Mouse (Mus musculus): ENCODE measurements around the gene B4galt1.

B4galt1 gene

DNA sequence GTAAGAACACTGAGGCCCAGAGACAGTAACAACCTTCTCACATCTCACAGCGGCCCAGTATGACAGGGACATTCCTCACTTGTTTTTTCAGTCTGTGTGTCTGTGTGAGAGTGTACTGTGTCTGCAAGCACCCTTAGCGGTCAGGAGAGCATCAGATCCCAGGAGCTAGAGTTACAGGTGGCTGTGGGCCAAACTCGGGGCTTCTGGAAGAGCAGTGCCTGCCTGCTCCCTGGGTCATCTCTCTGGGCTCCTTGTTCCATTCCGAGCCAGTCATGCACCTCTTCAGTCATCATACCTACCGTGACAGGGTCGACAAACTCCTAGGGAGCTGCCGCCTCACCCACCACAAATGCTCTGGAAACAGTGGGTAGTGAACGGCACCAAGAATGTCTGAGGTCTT is 10.1 kb downstream of the B4galt1 start:
- in situ Hi-C loops (cut with MboI) = no loop called here

DNA sequence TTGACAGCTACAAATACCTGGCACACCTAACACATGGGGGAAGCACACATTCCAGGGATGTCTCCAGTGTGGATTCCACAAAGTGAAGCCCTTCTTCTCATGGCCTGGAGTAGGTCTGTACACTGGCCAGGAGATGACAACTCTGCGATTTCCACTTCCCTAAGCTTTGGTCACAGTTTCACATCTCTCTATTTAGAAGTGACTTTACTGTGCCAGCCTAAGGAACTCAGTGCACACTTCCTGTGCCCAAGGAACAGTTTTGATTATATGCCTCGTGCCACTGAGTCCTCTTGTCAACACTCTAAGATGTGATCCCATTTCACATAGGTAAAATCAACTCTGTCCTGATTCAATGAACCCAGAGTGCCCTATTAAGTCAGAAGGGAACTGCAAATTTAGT is 13.4 kb downstream of the B4galt1 start:
- in situ Hi-C loops (cut with MboI) = no loop called here

DNA sequence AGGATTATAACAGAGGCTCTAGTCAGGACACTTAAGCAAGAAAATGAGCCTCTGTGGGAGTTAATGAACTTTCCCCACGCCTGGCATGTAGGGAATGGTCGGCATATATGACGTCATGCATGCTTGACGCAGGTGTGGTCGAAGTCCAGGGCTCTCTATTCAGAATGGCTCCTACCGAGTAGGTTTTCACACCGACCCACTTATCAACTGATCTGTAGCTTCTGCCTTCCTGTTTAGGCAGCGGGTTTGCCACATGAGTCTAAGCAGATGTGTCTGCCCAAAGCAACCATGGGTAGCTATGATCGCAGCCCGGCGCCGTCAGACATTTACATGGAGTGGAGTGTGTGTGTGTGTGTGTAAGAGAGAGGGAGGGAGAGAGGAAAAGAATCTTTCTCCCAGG is 14.6 kb downstream of the B4galt1 start:
- in situ Hi-C loops (cut with MboI) = no loop called here

DNA sequence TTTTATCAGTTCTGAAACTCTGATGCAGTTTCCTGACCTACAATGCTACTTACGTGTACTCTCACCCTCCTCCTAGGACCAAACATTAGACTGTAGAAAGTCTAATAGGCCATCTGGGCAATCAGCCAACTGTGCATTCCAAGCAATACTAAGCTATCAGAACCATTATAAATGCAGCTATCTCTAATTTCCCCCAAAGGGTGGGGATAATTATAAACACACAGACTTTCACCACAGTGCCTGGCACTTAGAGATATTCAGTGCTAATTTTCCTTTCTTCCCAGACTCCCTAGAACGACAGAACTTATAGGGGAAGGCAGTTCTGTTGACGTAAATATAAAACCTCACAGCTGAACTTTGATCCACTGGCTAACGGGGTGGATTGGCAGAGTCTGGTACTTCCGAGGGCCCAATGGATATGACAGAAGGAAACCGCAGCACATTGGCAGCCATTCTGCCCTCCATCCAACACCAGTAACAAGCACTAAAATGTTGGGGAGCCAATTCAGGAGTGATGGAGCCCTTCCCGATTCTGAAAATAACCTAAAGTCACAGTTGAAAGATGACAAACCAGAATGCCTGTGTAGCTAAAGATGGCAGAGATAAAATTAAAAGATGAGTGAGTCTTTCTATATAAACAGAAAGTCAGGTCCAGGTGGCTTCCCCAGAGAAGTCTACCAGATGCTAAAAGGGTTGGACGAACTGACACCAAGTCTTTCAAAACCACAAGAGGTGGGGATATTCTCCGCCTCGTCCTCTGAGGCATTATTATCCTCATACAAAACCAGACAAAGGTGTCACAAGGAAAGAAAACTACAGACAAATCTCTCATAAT is 16.1 kb downstream of the B4galt1 start:
- in situ Hi-C loops (cut with MboI) = no loop called here

DNA sequence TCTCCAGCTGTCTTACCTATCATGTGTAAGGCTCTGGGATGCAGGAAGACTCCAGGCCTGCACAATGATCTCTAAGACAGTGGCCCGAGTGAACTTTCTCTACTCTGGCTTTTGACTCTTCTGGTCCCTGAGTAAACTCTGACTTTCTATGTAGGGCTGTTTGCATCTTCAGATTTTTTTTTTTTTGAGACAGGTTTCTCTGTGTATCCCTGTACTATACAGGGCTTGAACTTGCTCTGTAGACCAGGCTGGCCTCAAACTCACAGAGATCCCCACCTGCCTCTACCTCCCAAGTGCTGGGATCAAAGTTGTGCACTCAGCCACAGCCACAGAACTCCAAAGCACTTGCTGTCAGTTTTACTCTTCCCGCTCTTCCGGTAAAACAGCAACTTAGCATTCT is 16.8 kb downstream of the B4galt1 start:
- in situ Hi-C loops (cut with MboI) = no loop called here

DNA sequence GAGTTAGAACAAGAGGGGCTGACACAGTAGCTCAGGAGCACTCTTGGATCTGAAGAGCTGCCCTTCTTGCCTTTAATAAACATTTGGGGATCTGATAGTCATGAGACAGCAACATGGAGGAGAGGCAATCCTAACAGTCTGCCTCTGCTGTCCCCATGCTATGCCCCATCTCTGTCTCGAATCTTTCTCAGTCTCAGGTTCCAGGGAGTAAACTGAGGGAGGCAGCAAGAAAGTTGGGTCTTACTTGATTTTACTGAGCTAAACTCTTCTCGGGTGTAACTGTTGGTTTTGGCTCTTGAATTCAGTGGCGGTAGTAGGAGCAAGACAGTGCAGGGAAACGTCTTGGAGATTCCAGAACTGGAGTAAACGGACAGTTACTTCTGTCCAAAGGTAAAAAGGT is 18.9 kb downstream of the B4galt1 start:
- in situ Hi-C loops (cut with MboI) = no loop called here

DNA sequence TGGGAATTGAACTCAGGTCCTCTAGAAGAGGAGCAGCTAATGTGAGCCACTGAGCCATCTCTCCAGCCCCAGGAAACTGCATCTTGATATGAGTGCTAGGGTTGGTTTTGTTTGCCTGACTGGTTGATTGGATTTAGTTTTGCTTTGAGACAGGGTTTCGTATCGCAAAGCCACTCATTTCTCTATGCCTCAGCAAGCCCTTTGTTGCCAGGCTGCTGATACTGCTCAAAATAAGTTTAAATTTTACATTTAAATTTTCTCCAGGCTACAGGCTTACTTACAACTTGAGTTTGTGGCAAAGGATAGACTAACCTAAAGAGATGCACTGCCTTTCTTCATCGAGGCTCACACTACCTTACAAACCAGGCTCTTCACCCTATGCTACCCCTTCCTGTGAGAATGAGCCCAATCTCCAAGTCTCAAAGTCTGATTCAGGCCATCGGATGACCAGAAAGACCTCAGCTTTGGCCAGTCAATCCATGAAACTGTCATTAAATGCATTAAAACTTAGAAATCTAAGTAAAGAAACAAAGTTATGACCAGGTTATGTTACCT is 19.5 kb downstream of the B4galt1 start:
- in situ Hi-C loops (cut with MboI) = no loop called here

DNA sequence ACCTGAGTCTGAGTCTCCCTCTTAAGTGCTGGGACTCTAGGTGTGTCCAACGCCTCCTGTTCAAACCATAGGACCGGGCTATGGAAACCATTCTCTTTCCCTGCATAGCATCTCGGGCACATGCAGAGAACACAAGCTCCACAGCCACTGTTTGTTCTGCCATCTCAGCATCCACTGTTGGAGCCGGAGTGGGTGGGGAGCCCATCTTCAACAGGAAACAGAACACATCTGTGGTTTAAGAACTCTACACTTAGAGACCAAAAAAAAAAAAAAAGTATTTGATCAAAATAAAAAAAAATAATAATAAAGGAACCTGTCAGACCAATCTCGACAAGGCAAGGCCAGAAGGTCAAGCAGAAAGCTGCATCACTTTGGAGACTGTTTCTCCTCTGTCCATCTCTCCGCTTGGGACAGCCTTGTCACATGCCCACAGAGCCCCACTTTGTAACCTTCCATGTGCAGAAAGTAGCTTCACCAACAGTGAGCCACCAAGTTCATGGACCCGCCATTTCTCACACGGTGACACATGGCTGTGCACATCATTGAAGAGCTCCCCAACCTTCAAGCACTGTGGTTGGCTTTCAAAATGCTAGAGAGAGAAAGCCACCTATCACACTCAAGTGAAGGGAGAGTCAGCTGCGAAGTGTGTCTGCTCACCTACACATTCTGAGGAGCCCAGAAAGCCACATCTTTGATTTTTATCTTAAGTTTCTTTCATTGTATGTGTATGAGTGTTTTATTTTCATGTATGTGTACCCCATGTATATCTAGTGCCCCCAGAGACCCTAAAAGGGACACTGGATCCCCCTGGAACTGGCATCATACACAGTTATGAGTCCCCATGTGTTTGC is 20.2 kb downstream of the B4galt1 start:
- in situ Hi-C loops (cut with MboI) = no loop called here

DNA sequence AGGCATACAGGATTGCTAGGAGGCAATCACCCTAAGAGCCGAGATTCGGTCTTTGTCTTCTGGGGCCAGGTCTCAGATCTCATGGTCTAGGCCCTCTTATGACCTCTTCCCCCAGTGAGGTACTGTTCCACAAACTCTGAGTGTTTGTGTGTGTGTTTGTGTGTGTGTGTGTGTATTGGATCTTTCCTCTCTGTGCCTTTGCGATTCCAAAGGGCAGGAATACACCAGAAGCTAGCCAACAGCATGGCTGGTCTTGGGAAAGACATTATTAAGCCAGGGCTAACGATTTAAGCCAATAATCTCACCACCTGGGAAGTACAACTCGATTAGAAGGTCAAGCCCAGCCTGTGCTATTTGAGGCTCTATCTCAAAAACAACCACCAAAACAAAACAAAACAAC is 23.3 kb downstream of the B4galt1 start:
- in situ Hi-C loops (cut with MboI) = no loop called here

DNA sequence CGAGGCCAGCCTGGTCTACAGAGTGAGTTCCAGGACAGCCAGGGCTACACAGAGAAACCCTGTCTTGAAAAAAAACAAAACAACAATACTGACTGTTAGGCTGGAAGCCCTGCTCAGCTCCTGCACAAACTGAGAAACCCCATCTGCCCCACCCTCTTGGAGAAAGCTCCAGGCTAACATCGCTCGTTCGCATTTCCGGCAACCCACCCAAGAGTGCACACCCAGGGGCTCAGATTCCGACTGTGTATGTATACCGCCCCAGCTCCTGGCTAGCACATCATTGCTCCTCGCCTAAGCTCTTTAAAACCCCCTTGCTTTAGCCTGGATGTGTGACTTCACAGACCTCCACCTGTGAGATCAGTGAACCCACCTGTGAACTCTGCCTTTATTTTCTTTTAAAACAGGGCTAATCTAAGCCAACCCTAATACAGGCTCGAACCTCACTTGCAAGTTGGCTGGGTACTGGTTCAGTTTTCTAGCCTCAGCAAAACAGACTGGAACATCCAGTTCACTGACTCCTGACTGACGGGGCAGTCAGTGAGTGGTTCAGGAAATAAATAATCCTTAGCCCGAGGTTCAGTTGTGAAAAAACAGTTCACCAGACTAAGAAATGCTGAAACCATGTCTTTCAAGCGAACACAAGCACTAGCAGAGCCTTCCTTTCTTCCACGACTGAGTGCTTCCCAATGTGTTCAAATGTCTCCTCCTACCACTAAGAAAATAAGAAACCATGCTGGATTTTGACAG is 24.0 kb downstream of the B4galt1 start:
- in situ Hi-C loops (cut with MboI) = no loop called here

DNA sequence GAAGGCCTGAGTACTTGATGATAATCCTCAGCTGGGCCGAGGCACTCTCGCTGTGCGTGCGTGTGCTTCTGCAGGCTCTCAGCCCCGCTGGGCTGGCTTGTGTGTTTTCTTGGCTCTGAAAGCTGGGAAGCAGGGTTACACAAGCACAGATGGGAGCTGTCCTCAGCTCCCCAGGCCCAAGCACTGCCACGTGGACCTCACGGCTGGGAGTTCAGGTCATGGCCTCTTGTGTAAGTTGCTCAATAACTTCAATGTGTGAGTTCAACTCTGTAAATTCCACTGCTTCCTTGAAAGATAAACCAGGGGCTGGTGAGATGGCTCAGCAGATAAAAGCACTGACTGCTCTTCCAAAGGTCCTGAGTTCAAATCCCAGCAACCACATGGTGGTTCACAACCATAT is 24.9 kb downstream of the B4galt1 start:
- in situ Hi-C loops (cut with MboI) = no loop called here

DNA sequence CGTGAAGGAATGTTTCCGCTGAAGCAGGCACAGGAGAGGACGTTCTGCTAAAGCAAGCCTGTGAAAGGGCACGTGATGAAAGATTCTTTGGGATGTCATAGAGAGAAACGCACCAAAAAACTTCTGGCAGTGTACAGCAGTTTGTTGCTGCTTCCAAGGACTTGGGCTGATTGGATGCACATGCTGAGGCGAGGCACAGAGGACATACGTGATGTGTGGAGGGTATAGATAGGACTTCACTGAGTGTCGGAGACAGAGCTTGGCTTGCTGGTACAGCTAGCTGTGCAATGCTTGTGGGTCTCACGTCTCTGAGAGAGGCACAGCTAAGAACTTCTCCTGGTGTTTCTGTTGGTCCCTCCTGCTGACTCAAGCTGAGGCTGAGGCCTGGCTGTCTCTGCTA is 25.9 kb downstream of the B4galt1 start:
- in situ Hi-C loops (cut with MboI) = no loop called here

DNA sequence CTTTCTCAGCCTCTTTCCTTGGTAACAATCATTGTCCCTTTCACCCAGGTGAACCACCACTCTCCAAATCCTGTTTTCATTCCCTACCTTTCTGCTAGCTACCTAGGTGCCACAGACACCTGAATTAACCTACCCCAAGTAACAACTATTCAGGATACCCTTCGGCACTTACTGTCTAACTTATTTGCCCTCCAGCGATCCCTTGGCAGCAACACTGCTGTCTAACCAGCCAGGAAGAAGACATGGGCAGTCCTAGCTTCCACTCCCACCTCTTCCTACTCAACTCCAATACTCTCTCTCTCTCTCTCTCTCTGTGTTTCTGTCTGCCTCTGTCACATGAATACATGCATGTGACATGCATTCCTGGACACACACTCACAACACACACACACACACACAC is 27.0 kb downstream of the B4galt1 start:
- in situ Hi-C loops (cut with MboI) = no loop called here

DNA sequence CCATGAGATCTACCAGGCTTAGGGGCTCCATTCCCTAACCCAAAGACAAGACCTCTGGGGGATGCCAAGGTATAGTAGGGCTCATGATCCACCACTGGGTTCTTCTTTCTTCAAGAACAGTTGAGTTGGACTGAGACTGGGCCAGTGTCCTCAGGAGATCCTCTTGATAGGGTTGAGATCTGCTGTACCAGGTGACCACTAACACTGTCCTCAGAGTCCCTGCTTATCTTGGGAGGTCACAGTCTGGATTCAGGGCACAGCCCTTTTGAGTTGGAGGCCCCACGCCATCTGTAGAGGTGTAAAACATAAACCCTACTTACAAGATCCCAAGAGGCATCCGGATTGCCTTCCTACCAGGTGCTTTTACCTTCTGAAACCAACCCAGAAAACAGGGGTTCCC is 27.8 kb downstream of the B4galt1 start:
- in situ Hi-C loops (cut with MboI) = no loop called here

DNA sequence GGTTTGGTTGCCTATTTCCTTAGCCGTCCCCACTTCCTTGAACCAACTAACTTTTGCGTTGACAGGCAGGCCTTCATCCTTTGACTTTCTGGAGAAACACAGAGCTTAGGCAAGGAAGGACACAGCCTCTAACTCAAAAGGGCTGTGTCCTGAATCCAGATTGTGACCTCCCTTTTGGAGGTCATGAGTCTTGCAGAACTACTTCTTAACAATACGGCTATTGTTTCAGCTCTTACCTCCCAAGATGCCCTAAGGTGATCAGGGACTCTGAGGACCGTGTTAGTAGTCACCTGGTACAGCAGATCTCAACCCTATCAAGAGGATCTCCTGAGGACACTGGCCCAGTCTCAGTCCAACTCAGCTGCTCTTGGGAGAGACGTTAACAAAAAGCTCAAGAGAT is 28.7 kb downstream of the B4galt1 start:
- in situ Hi-C loops (cut with MboI) = no loop called here

DNA sequence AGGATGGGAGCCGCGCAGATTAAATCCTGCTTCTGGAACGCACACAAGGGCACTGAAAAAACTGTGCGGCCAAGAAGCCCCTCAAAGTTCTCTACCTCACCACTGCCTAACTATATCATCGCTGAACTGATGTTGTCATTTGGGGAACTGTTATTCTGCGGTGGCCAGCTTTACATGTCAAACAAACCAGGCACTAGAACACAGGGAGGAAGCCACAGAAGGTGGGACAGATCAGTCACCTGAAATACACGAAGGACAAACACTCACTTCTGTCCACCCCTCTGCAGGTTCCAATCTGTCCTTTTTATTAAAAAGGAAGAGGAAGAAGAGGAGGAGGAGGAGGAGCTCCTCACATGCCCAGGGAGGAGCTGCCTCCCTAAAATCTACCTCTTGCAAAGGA is 29.3 kb downstream of the B4galt1 start:
- in situ Hi-C loops (cut with MboI) = no loop called here

DNA sequence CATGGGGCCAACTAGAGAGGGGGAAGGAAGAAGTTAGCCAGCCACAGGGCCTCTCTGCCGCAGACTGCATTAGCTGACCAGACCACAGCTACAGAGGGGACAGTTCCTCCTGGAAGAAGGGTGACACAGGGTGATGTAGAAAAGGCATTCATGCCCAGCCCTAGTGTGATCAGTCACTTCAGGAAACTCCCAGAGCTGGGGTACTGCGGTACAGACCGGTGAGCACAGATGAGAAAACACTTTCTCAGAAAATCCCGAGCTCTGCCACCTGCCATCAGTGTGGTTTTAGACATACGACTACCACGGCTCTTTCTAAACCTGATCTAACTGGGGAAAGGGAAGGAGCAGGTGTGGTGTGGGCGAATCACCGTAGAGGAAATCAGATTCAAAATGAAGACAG is 30.1 kb downstream of the B4galt1 start:
- in situ Hi-C loops (cut with MboI) = no loop called here

DNA sequence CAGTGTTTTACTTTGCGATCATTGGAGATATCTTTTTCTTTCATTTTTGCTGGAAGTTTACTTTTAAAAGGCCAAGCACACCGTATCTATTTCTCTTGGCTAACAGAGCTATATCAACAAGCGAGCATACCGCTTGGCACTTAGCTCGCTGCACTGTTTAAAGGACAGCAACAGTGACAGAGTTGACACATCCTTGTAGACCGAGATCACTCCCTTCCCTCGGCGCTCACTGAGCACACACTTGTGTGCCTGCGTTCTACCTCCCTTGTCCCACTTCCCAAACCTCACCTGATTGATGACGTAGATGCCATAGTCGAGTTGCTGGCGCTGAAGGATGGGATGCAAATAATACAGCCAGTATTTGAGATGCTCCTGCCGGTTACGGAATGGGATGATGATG is 30.7 kb downstream of the B4galt1 start:
- in situ Hi-C loops (cut with MboI) = no loop called here

DNA sequence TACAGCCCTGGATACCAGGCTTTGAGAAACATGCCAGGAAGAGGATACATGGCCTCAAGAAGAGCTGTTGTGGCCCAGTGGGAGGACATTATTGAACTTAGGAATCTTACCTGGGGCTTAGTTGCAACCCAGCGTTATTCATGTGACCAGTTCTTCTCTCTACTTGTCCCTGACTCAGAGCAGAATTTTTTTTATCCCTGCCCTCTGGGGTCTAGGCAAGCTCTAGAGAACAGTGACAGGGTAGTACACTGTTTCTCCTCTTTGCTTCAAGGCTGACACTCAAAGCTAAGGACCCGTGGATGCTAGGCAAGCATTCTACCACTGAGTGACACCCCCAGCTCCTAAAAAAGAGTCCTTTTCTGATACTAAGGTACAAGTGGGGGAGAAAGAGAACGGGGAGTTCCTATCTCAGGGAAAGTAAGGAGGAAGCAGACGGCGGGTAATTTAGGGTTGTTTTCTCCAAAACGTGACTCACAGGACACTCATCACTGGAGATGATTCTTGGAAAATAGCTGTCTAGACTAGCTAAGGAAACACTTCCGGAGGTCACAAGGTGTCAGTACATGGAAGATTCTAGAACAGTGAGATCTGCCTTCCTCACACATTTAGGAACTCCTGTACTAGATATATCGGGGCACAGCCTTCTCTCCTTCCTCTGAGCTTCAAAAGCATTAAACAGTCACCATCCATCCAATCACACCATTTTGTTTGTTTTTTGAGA is 32.3 kb downstream of the B4galt1 start:
- in situ Hi-C loops (cut with MboI) = no loop called here

DNA sequence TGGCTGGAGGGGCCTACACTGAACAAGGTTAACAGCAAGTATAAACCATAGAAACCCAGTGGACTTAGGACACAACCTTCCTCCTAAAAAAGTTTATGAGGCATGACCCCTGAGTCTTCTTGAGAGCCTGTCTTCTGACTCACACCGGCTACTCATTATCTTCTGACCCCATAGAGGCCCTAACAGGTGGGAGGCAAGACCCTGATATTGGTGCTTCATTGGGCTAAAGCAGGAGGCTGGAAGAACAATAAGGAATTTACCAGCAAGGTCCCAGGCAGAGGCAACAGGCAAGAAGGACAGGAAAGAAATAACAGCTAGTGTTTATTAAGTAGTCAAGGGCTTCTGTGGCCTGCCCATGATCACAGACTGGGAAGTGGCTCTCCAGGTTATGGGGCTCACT is 32.9 kb downstream of the B4galt1 start:
- in situ Hi-C loops (cut with MboI) = no loop called here

DNA sequence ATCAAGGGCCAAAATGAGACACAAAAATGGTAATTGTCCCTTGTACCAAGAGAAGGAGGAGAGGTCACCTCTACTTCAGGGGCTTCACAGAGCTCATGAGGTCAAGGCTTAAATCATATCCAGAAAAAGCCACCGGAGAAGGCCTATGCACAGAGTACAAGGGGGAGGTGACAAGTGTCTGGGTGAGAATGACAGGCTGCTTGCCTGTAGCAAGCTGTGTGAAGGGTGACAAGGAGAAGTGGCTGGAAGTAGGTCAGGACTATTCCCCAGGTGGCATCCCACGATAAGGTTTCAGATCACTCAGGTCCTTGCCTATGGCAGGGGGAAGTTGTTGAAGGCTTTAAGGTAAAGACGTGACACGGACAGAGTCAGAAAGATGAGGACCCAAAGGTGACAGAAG is 33.8 kb downstream of the B4galt1 start:
- in situ Hi-C loops (cut with MboI) = no loop called here

DNA sequence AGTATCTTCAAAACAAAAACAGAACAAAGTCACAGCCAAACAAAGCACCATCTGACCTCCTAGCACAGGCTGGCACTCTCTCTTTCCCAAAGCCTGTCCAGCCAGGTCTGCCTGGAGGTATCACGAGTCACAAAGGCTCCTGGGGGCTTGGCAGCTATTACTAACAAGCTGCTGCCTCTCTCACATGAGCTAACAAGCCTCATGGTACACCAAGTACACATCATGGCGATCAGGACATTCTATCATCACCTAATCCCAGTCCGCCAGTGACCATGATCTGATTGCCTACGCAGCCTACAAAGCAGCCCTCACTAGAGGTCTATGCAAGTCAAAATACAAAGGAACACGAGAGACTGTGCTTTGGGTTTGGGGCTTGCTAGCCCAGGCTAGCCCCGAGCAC is 34.7 kb downstream of the B4galt1 start:
- in situ Hi-C loops (cut with MboI) = no loop called here

Measured in mature B cell (primary cell).